Mouse (Mus musculus): ENCODE measurements around the gene Olfr220.

Gene Olfr220

GRCm38 (mm10) chr1:174441782-174442181 is at the start of gene Olfr220:
Gene Olfr220 (plus strand): TSS chr1:174442082.
- in situ Hi-C loops (cut with MboI, MseI): loop anchor here (25.0 kb wide), 1 partner anchor 454 kb away; the partner anchor contains the start of gene Ifi202b

GRCm38 (mm10) chr1:174422959-174423358 is 18.9 kb upstream of the Olfr220 start:
- in situ Hi-C loops (cut with MboI, MseI): no loop called here

- in situ Hi-C loops (cut with MboI, MseI): no loop called here
These were observed 18.1 kb upstream of the Olfr220 start, which contains the start of gene Olfr414 for GRCm38 (mm10) chr1:174423764-174424163. Gene Olfr414 (plus strand): TSS chr1:174424064.

GRCm38 (mm10) chr1:174426180-174426986 is 15.5 kb upstream of the Olfr220 start:
- in situ Hi-C loops (cut with MboI, MseI): loop anchor here (25.0 kb wide), 1 partner anchor 439 kb away; the partner anchor contains the start of gene Ifi202b

- in situ Hi-C loops (cut with MboI, MseI): loop anchor here (25.0 kb wide), 1 partner anchor 440 kb away; the partner anchor contains the start of gene Ifi202b
These were observed 14.5 kb upstream of the Olfr220 start for GRCm38 (mm10) chr1:174427402-174427801.

GRCm38 (mm10) chr1:174428407-174428806 is 13.5 kb upstream of the Olfr220 start:
- in situ Hi-C loops (cut with MboI, MseI): loop anchor here (25.0 kb wide), 1 partner anchor 441 kb away; the partner anchor contains the start of gene Ifi202b

- in situ Hi-C loops (cut with MboI, MseI): loop anchor here (25.0 kb wide), 1 partner anchor 447 kb away; the partner anchor contains the start of gene Ifi202b
These were observed 7.8 kb upstream of the Olfr220 start for GRCm38 (mm10) chr1:174434121-174434520.

- in situ Hi-C loops (cut with MboI, MseI): loop anchor here (25.0 kb wide), 2 partner anchors 643 to 1118 kb away; partner anchors contain the start of gene Ackr1
These were observed 13.2 kb downstream of the Olfr220 start for GRCm38 (mm10) chr1:174455100-174455499.

GRCm38 (mm10) chr1:174465385-174465784 is 23.5 kb downstream of the Olfr220 start:
- in situ Hi-C loops (cut with MboI, MseI): loop anchor here (25.0 kb wide), 2 partner anchors 653 to 1128 kb away; partner anchors contain the start of gene Ackr1

- in situ Hi-C loops (cut with MboI, MseI): loop anchor here (25.0 kb wide), 2 partner anchors 654 to 1129 kb away; partner anchors contain the start of gene Ackr1
These were observed 24.4 kb downstream of the Olfr220 start for GRCm38 (mm10) chr1:174466240-174466639.

- in situ Hi-C loops (cut with MboI, MseI): loop anchor here (10.0 to 25.0 kb wide), 3 partner anchors 657 to 1132 kb away; partner anchors contain the start of gene Ackr1
These were observed 27.9 kb downstream of the Olfr220 start for GRCm38 (mm10) chr1:174469736-174470135.

GRCm38 (mm10) chr1:174482567-174482966 is 40.7 kb downstream of the Olfr220 start:
- in situ Hi-C loops (cut with MboI, MseI): no loop called here

- in situ Hi-C loops (cut with MboI, MseI): no loop called here
These were observed 58.2 kb downstream of the Olfr220 start for GRCm38 (mm10) chr1:174500064-174500463.

All from regulatory T cell (primary cell).